Mouse (Mus musculus) 416B (cell line): ENCODE measurements around the gene Tmprss9.

Experiments
- DNase-seq: peaks from one replicate; pipeline ENCODE4 v3.0.0; 2011; ENCODE audit warnings: low read depth

Tmprss9 gene

DNA sequence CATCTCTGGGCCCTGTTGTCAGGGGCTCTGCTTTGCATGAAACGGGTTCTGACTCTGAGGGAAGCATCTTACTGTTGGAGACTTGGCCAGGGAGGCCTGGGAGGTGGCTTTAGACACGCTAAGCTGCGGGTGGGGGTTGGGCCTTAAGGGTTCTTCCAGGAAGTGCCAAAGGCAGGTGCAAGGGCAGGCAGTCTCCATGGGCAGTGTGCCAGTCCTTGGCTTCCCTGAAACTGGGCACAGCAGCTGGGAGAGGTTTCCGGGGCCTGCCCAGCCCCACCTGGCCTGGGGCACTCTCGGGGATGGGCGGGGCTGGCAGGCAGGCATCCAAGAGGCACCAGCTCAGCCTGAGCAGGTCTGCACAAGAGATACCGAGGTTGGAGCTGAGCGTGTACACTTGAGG is 66.0 kb downstream of the Tmprss9 start:
- peak; percentile 59 for DNase-seq

DNA sequence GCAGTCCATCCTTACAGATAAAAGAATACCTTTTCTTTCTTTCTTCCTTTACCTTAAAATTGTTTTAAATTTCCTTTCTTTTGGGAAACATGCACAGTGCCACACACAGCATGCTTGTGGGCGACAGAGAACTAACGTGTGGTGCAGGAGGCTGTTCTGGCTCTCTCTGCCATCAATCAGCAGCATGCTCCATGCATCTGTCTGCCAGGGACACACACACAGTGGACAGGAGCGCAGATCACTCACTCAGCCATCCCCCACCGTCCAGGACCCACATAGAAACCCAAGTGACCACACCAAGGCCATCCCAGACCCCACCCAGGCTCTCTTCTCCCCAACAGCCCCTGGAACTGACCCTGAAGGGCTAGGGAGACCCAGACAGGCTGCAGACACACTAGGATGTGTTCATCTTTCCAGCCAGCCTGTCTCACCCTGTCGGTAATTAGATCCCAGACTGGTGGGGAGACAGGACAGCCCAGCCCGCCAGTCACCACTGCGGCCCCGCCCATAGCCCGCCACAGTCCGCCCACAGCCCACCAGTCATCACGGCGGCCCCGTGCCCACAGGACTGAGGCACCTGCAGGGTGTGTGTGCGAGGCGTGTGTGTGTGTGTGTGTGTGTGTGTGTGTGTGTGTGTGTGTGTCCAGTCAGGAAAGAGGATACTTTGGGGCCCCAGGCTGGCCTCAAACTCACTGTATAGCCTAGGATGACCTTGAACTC is 67.3 kb downstream of the Tmprss9 start:
- DNase-seq = peak; percentile 71

DNA sequence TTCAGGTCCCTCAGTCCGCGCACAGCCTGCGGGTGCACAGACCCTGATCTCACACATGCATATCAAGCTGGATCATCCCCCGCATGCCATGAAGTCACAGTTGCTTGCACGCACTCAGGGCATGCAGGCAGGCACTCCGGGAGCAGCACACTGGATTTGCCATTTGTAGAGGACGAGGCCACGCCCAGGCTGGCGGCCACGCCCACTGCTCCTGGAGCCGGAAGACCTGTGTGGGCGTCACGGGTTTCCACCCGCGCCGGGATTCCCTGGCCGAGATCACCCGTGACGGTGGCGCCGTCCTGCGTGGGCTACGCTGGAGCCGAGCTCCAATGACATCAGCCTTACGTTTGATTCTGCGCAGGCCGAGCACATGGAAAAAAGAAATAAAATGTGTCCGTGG is 68.0 kb downstream of the Tmprss9 start:
- peak; percentile 85 for DNase-seq

DNA sequence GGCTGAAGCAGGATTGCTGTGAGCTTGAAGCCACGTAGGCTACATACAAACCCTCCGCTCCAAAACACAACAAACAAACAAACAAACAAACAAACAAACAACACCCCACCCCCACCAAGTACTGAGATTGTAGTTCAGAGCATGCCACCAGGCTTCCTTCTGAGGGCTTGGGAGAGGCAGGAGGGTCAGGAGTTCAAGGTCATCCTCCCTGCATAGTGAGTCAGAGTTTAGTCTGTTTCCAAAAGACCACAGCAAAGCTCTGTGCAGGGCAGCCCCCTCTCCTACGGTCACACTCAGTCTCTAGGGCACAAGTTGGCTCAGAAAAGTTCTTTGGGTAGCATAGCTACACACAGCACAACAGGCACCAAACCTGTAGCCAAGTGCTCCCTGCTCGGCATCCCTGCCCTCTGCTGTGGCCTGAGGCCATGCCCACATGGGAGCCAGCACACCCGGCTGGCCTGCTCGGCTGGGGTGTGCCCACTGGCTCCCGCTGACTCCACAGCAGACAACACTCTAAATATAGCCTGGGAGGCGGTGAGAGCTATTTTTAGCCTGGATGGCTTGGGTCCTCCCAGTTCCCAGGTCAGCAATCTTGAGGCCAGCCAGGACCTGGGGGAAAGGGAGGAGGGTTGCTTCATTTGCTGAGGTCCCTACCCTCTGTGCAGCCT is 68.8 kb downstream of the Tmprss9 start:
- peak; percentile 83 for DNase-seq

DNA sequence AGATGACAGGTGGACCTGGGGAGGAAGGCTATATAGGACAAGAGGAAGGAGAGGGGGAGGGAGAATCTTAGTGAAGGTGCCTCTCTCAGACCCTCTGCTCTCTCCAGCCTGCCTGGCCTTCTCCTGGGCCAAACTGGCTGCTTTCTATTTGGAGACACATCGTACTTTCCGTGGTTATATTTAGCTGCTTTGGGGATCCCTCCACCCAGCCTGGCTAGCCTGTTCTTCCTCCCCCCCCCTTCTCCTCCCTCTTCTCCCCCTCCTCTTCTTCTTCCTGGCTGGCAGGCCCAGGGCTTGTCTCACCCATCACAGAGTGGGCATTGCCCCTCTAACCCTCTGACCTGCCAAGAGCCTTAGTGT is 69.3 kb downstream of the Tmprss9 start:
- DNase-seq = no peak

DNA sequence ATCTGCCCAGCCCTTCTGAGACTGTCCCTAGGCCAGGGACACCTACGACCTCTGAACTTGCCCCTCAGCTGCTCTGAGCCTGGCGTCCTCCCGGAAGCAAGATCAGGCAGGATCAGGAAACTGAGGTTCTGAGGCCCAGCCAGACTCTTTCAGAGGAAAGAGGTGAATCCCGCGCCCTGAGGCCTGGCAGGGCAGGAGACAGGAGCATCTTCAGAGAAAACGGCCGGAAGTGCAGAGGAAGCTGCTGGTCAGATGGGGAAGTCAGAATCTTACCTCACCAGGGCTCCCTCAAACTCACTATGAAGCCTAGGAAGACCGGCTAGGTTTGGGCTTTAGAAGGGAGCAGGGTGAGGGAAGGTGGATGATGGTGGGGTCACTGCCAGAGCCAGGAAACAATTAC is 71.3 kb downstream of the Tmprss9 start:
- DNase-seq = peak; percentile 67

DNA sequence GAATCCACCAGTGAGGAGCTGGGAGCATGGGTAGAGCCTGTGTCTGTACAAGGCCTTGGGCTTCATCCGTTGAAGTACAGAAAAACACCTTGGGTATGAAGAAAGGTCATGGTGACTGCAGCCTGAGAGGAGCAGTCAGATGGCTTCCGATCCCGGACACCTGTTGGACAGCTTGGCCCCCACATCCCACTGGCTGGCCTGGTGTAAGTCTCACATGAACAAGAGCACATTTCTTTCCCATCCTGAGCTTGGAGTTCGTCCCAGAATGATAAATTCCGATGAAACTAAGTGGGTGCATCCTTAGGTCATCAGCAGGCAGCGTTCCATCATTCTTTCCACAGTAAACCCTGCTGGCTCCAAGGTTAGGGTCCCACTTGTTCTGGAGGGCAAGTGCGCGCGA is 72.1 kb downstream of the Tmprss9 start:
- DNase-seq = no peak

DNA sequence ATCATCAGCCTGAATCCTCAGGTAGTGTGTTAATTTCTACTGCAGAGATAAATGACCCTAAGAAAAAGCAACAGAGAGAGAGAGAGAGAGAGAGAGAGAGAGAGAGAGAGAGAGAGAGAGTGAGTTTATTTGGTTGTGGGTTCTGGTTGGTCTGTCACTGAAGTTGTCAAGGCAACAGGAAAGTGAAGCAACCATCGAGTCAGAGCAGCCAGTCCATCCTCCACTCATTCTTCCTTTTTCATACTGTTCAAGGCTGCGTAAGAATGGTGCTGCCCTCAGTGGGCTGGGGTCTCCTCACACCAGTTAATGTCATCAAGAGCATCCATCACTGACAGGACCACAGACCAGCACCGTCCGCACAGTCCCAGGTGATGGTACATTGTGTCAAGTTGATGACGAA is 72.6 kb downstream of the Tmprss9 start:
- peak; percentile 55 for DNase-seq

DNA sequence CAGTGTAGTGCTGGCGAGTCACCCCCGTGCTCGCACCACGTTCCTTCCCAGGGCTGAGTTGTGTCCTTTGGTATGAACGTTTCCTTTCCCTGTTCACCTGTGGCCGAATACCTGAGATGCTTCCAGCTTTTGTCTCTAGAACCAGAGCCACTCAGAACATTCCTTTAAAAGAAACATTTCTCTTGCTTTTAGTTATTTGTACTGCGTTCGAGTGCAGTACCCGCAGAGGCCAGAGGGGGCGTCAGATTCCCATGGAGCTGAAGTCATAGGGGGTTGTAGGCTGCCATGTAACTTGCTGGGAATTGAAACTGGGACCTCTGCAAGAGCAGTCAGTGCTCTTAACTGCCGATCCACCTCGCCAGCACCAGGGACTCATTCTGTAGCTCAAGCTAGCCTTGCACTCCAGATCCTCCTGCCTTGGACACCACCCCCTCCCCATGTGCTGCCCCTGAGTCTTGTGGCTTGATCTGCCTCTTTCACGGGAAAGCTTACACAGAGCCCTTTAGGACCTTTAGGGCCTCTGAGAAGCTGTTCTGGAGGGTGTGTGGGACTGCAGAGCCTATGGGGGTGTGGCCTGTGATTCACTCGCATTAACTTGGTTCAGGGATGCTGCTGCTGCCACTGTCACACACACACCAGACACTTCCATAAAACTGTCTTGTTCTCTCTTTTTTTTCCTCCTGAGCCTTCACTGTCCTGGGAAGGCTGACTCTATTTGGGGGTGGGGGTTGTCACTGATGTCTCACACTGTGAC is 75.2 kb downstream of the Tmprss9 start:
- no peak for DNase-seq

DNA sequence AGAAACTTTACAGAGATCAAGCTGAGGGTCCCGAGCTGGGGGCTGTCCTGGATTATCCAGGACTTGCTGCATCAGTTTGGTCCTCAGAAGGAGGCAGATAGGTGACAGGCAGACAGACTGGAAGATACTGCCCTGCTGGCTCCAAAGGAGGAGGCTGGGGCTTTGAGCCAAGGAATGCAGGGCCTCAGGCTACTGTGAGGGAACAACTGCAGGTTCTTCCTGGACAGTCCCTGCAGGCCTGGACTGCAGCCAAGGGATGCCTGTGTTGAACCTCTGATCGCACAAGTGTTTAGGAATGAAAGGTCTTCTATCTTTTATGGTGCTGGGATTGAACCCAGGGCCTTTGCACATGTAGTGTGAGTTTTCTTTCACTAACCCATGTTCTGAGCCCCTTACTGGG is 76.2 kb downstream of the Tmprss9 start:
- DNase-seq = peak; percentile 33

DNA sequence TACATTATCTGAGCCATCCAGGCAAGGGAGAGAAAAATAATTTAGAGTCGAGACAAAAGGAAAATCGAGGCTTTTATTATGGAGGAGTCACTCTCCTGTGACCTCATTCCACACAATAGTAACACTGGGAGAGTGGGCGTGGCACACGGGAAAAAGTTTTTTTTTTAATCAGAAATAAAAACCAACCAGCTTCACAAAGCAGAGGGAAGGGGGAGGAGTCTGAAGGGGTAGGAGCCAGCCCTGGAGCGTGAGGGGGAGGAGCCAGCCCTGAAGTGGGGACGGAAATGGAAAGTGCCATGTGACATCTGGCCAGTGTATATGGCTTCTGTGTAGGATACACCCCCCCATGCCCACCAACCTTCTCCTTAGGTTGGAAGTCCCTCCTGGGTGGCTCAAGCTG is 76.9 kb downstream of the Tmprss9 start:
- peak; percentile 89 for DNase-seq

DNA sequence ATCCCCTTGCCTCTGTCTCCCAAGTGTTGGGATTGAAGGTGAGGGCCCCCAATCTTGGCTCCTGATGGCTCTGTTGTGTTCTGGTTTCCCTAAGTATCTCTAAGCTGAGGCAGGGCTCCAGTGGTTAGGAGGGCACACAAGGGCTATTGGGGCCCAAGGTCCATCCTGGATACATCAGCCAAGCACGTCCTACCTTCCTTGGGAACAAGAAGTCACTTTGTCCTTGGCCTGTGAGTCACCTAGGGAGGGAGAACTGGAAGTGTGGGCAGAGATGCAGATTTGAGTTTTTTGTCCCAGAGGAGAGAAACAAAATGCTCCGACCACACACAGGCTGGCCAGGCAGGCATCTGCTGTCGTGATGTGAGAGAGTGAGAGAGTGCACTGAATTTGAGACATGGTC is 77.4 kb downstream of the Tmprss9 start:
- no peak for DNase-seq
